Mouse (Mus musculus): ENCODE data around the gene Impg1.

DNA sequence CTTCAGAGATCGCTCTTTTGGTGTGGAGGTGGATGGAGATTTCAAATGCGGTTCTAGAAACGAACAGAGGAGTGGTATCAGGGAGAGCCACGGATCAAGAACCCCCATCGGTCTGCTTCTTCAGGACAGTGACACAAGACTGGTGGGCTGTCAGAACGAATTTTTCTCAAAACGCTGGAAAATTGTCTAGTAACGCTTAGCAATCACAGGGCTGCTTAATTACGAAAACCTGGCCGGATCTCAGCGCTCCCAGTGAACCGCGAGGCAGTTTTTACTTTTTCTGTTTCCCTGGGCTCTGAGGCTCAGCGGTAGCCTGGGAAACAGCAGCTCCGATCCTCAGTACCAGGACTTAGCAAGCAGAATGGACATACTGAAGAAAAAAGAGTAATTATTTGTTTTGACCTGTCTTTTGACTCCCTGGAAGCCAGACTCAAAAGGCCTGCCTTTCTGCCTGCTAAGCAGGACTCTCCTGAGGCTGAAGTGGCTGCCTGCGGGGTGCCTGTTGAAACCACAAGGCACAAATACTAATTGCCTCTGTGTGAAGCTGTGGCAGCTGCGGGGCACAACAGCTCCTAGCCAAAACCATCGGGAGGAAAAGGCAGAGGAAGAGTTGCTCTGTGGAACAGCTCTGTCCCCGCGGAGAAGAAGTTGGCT, 113.5 kb downstream of the Impg1 start:
- TF ChIP-seq CTCF (IDR thresholded peaks at IDR 0.05; ENCODE audit: low read depth) (no peak), EP300 (IDR thresholded peaks at IDR 0.05; ENCODE audit: low read depth) (no peak)

Measured in liver, embryonic 14.5 days (tissue).